Mouse (Mus musculus): Measurements from ENCODE around the gene Cstf1.

- TF ChIP-seq POLR2A (IDR thresholded peaks at IDR 0.05; ENCODE audit: borderline replicate concordance, extremely low read depth, insufficient read depth, insufficient read length, poor library complexity, severe bottlenecking) (no peak), CTCF (IDR thresholded peaks at IDR 0.05; ENCODE audit: borderline replicate concordance, extremely low read depth, insufficient read depth, insufficient read length) (no peak)
Observed at GRCm38 (mm10) chr2:172411091-172411490, 40.6 kb downstream of the Cstf1 start.

Measured in brain, embryonic 14.5 days (tissue).